Mouse (Mus musculus) splenic B cell, adult 2 months (primary cell): Measurements from ENCODE around the gene Napb.
A peak's percentile ranks its signal among the peaks of the same experiment; 100 is the strongest.

ENCODE experiments used
- DNase-seq: peaks from one replicate; pipeline ENCODE4 v3.0.0-alpha.2; 2011; ENCODE audit warnings: low read depth, low spot score
- H3K27me3 ChIP-seq: 2 replicates; pipeline ENCODE4 v1.6.1; 2012; ENCODE audit warnings: mild to moderate bottlenecking, low read length, moderate library complexity, mixed read lengths; ENCODE audit not compliant: control insufficient read depth, poor library complexity, insufficient read depth, severe bottlenecking
- H3K36me3 ChIP-seq: 2 replicates; pipeline ENCODE4 v1.6.1; 2012; ENCODE audit warnings: mild to moderate bottlenecking, low read length, moderate library complexity, mixed read lengths; ENCODE audit not compliant: control insufficient read depth, poor library complexity, insufficient read depth, severe bottlenecking

Gene Napb

GRCm38 (mm10) chr2:148672199-148673096 is 59.8 kb downstream of the Napb start, which contains the start of gene Nxt1:
TSS of gene Nxt1 (plus strand) at chr2:148672601.
- peak; percentile 98 for DNase-seq
- H3K36me3 ChIP-seq = peaks cover 5% of the 10 kb centered on the region; the same call in 1 of the 2 replicates
- no peaks in the 10 kb centered on the region for H3K27me3 ChIP-seq

- DNase-seq = no peak
- H3K36me3 ChIP-seq = no peaks in the 10 kb centered on the region
- H3K27me3 ChIP-seq = no peaks in the 10 kb centered on the region
These were observed 68.8 kb downstream of the Napb start for GRCm38 (mm10) chr2:148663458-148663857.

- Histone ChIP-seq H3K27me3 (no peaks in the 10 kb centered on the region), H3K36me3 (no peaks in the 10 kb centered on the region)
- DNase-seq = peak; percentile 81
These were observed 77.3 kb downstream of the Napb start for GRCm38 (mm10) chr2:148654961-148655360.

GRCm38 (mm10) chr2:148650587-148651357 is 81.5 kb downstream of the Napb start:
- H3K27me3 ChIP-seq = no peaks in the 10 kb centered on the region
- no peak for DNase-seq
- no peaks in the 10 kb centered on the region for H3K36me3 ChIP-seq

GRCm38 (mm10) chr2:148644421-148645000 is 87.8 kb downstream of the Napb start:
- Histone ChIP-seq H3K27me3 (no peaks in the 10 kb centered on the region), H3K36me3 (no peaks in the 10 kb centered on the region)
- DNase-seq = no peak
